Mouse (Mus musculus): Measurements from ENCODE around the gene Setd1b.
A peak's percentile ranks its signal among the peaks of the same experiment; 100 is the strongest.

GRCm38 (mm10) chr5:123140694-123141554 is 1.1 kb upstream of the Setd1b start:
- no peak for TF ChIP-seq USF1 (IDR thresholded peaks at IDR 0.05; ENCODE audit: low read depth, low read length)
- no peak for TF ChIP-seq E2F4 (IDR thresholded peaks at IDR 0.05; ENCODE audit: borderline replicate concordance, low read depth, low read length)
- peak; percentile 44 to 96; a peak in 3 of 4 replicates for TF ChIP-seq POLR2A (IDR thresholded peaks at IDR 0.05; ENCODE audit: control insufficient read depth in 1 of 2, insufficient read depth in 1 of 2, low read depth in 1 of 2, low read length in 2 of 2, poor library complexity in 1 of 2)
- TF ChIP-seq CTCF (IDR thresholded peaks at IDR 0.05 in 2 of 3, conservative IDR thresholded peaks at IDR 0.05 in 1 of 3; ENCODE audit: control insufficient read depth in 1 of 3, insufficient read depth in 1 of 3, low read depth in 2 of 3, low read length in 3 of 3, poor library complexity in 1 of 3, severe bottlenecking in 1 of 3): no peak
- TF ChIP-seq ZKSCAN1 (IDR thresholded peaks at IDR 0.05; ENCODE audit: low read depth, low read length): no peak
- 0 out of 2 replicates have a peak, but pooled peaks have one; percentile 31 for TF ChIP-seq GABPA (IDR thresholded peaks at IDR 0.05; ENCODE audit: low read depth, low read length)
- peak; percentile 27; the same call in 1 of the 2 replicates for TF ChIP-seq ETS1 (IDR thresholded peaks at IDR 0.05; ENCODE audit: low read depth, low read length)
- no peak for TF ChIP-seq TAL1 (IDR thresholded peaks at IDR 0.05; ENCODE audit: low read length)
- TF ChIP-seq ELF1 (IDR thresholded peaks at IDR 0.05; ENCODE audit: low read depth, low read length): 0 out of 2 replicates have a peak, but pooled peaks have one; percentile 32
- TF ChIP-seq MAFK (IDR thresholded peaks at IDR 0.05; ENCODE audit: borderline replicate concordance, low read depth, low read length): no peak
- TF ChIP-seq JUND (IDR thresholded peaks at IDR 0.05; ENCODE audit: low read depth, low read length): no peak
- no peak; the same call in 1 of the 2 replicates for TF ChIP-seq MYC (IDR thresholded peaks at IDR 0.05; ENCODE audit: low read depth, low read length)
- no peak for TF ChIP-seq ZC3H11A (IDR thresholded peaks at IDR 0.05; ENCODE audit: low read depth, low read length)

Data from MEL (cell line).